Mouse (Mus musculus): ENCODE measurements around the gene Rnf187. TPM values are rescaled to one million over a fixed set of nuclear protein-coding genes. Genes with fewer than 3 reads are reported as not detected.
"Not testable (repeated sequence)": the region's sequence is repeated elsewhere in the genome, so short reads cannot be mapped to it uniquely, and the experiment has no call there.

Gene Rnf187
- polyA plus RNA-seq, 1 experiment from 2014 or later: 168 TPM

DNA sequence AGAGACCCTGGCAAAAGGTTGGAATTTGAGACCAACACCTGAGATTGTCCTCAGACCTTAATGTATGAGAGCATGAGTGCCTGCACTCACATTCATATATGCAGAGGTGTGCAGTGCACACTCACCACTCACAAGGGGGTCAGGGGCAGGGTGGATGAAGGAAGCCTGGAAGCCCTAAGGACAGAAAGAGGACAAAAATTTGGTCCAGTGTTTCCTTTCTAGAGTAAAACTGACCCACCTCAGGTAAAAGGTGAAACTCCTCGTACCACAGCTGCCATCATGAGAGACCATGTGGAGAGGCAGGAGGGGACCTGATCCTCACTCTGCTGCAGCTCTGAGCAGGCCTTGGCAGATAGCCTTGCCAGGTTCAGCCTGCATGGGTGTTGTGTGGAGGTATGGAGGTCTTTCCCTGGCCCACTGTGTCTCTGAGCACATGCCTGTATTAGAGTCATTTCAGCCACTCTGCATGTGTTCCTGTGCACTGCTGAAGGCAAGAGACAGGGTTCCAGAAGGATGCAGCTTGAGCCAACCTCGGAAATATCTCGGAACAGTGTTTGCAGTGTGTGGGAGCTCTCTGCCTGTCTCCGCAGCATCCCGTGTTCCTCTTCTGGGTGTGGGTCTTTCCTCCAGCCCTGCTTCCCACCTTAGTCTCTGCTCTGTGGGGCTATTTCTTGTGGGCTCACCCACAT is 18.7 kb upstream of the Rnf187 start:
- 86% methylated on average over 5 of the region's 5 CpGs for WGBS
- Histone ChIP-seq H3K9ac (replicated peaks; ENCODE audit: low read depth) (no peak overlapping the region), H3K4me3 (ENCODE audit: low read depth, low read length) (no peak overlapping the region)

DNA sequence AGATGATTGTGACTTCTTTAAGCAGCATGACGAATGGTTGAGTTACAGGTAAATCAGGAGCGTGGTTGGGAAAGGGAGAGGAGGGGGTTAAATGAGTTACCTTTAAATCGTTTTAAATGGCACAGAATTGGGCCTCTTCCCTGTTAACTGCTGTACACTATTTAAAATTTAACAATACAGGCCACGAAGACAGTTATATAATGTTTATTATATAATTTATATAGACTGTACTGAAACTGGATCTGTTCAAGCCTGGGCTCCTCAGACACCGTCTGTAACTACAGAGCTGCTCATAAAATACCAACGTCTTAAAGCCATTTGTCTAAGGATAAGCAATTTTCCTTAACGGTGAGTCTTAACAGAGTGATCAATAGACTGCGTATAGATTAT is 17.1 kb upstream of the Rnf187 start:
- TF ChIP-seq CTCF (IDR thresholded peaks at IDR 0.05): no peak
- no peak for TF ChIP-seq EP300 (IDR thresholded peaks at IDR 0.05)
- 0 out of 2 replicates have a peak, but pooled peaks cover 12% of the 10 kb centered on the region for H3K4me1 ChIP-seq (ENCODE audit: insufficient read depth, low read depth, low read length)
- peak overlapping the region; percentile 70 for H3K4me2 ChIP-seq (replicated peaks; ENCODE audit: low read depth, low read length)
- peak overlapping the region; percentile 69; the same call in 1 of the 2 replicates for H3K9ac ChIP-seq (replicated peaks; ENCODE audit: low read depth)
- peak overlapping the region; percentile 97; the same call in 1 of the 2 replicates for H3K27ac ChIP-seq (ENCODE audit: low read length)
- H3K36me3 ChIP-seq (ENCODE audit: insufficient read depth, low read length): peaks cover 11% of the 10 kb centered on the region; the same call in 1 of the 2 replicates
- peak overlapping the region; percentile 62 for H3K4me3 ChIP-seq (ENCODE audit: low read depth, low read length)
- H3K27me3 ChIP-seq (replicated peaks; ENCODE audit: insufficient read depth, low read length): 0 out of 2 replicates have a peak, but pooled peaks cover 1% of the 10 kb centered on the region
- no peak for ATAC-seq
- 24% methylated on average over 8 of the region's 8 CpGs for WGBS
- DNase-seq (ENCODE audit: low spot score): no peak
- H3K9me3 ChIP-seq (ENCODE audit: low read length): no peaks in the 10 kb centered on the region

More for the DNA sequence above, 18.7 kb upstream of the Rnf187 start:
- Histone ChIP-seq H3K27me3 (replicated peaks; ENCODE audit: insufficient read depth, low read length) (peaks cover 13% of the 10 kb centered on the region), H3K27ac (ENCODE audit: low read length) (no peak overlapping the region), H3K4me2 (replicated peaks; ENCODE audit: low read depth, low read length) (no peak overlapping the region), H3K9me3 (ENCODE audit: low read length) (no peaks in the 10 kb centered on the region), H3K4me1 (ENCODE audit: insufficient read depth, low read depth, low read length) (0 out of 2 replicates have a peak, but pooled peaks cover 12% of the 10 kb centered on the region), H3K36me3 (ENCODE audit: insufficient read depth, low read length) (peaks cover 11% of the 10 kb centered on the region; the same call in 1 of the 2 replicates)
- TF ChIP-seq CTCF (IDR thresholded peaks at IDR 0.05) (no peak), EP300 (IDR thresholded peaks at IDR 0.05) (no peak)
- ATAC-seq (no peak), DNase-seq (ENCODE audit: low spot score) (no peak)

DNA sequence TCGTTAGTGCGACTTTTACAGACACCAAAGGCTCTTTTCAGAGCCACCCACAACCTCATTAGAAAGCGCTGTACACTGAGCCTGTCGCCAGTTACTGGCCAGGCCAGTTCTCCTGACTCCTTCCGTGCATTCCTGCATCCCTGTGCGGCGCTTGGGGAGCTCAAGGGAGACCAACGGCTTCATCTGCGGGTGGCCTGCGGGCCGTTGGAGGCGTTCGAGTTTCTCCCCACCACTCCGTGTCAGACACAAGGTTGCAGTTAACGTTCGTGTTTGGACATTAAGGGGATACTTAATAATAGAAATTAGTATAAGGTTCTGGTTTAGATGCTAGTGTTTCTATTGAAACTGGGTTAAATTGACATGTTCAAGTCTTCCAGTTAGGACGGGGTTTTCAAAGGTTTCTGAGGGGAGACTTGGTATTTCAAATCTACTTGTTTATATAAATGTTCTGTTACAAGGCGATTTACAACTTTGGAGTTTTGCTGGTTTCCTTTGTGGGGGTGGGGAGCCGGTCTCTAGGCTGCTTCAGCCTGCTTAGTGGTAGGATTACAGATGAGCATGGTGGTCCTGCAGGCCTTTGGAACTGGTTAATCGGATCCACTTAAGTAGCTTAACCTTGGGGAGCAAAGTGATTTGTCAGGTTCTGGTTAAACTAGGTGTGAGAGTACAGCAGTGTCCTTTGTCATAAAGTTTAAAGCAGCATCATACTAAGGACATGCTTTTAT is 16.6 kb upstream of the Rnf187 start:
- Histone ChIP-seq H3K27ac (ENCODE audit: low read length) (peak overlapping the region; percentile 97), H3K36me3 (ENCODE audit: insufficient read depth, low read length) (peaks cover 11% of the 10 kb centered on the region; the same call in 1 of the 2 replicates), H3K9me3 (ENCODE audit: low read length) (no peaks in the 10 kb centered on the region), H3K4me1 (ENCODE audit: insufficient read depth, low read depth, low read length) (0 out of 2 replicates have a peak, but pooled peaks cover 11% of the 10 kb centered on the region), H3K27me3 (replicated peaks; ENCODE audit: insufficient read depth, low read length) (0 out of 2 replicates have a peak, but pooled peaks cover 3% of the 10 kb centered on the region), H3K9ac (replicated peaks; ENCODE audit: low read depth) (peak overlapping the region; percentile 69), H3K4me3 (ENCODE audit: low read depth, low read length) (peak overlapping the region; percentile 62), H3K4me2 (replicated peaks; ENCODE audit: low read depth, low read length) (peak overlapping the region; percentile 70)
- no peak for DNase-seq (ENCODE audit: low spot score)
- TF ChIP-seq CTCF (IDR thresholded peaks at IDR 0.05) (no peak), EP300 (IDR thresholded peaks at IDR 0.05) (no peak)
- 2% methylated on average over 20 of the region's 20 CpGs for WGBS
- no peak for ATAC-seq

DNA sequence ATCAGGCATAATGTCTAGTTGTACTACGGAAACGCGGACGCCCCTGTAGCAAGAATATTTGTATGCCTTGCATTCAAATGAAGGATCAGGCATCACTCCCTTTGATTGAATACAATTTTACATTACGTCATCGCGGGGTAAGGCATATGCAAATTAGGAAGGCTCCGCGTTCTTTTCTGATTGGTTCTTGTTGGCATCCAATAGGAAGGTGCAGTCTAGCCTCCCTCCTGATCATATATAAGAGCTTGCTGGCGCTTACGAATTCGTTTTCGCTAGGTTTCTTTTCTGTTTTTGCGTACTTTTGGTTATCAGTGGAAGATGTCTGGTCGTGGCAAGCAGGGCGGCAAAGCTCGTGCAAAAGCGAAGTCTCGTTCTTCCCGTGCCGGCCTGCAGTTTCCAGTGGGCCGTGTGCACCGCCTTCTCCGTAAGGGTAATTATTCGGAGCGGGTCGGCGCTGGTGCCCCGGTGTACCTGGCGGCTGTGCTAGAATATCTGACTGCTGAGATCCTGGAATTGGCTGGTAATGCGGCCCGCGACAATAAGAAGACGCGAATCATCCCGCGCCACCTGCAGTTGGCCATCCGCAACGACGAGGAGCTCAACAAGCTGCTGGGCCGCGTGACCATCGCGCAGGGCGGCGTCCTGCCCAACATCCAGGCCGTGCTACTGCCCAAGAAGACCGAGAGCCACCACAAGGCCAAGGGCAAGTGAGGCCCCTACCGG is 15.9 kb upstream of the Rnf187 start, which contains the start of the genes Hist3h2a and Trim17:
Gene Hist3h2a (plus strand): TSS at position 266 of the 723 bp plus-strand sequence.
Gene Trim17 (plus strand): TSS at position 266 of the 723 bp plus-strand sequence.
- DNase-seq (ENCODE audit: low spot score): peak; percentile 99
- under 1% methylated on average over 49 of the region's 49 CpGs for WGBS

DNA sequence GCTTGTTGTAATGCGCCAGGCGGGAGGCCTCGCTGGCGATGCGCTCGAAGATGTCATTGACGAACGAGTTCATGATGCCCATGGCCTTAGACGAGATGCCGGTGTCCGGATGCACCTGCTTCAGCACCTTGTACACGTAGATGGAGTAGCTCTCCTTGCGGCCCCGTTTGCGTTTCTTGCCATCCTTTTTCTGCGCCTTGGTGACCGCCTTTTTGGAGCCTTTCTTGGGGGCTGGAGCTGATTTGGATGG is 15.4 kb upstream of the Rnf187 start:
- Histone ChIP-seq H3K4me2 (replicated peaks; ENCODE audit: low read depth, low read length) (peak overlapping the region; percentile 70), H3K27ac (ENCODE audit: low read length) (peak overlapping the region; percentile 97; the same call in 1 of the 2 replicates), H3K36me3 (ENCODE audit: insufficient read depth, low read length) (peaks cover 11% of the 10 kb centered on the region; the same call in 1 of the 2 replicates), H3K4me3 (ENCODE audit: low read depth, low read length) (peak overlapping the region; percentile 62), H3K9ac (replicated peaks; ENCODE audit: low read depth) (peak overlapping the region; percentile 12; the same call in 1 of the 2 replicates)
- H3K27me3 ChIP-seq (replicated peaks; ENCODE audit: insufficient read depth, low read length); H3K9me3 ChIP-seq (ENCODE audit: low read length); H3K4me1 ChIP-seq (ENCODE audit: insufficient read depth, low read depth, low read length); DNase-seq (ENCODE audit: low spot score); ATAC-seq: not testable (repeated sequence)
- WGBS: under 1% methylated on average over 16 of the region's 17 CpGs

More for the DNA sequence above, 15.9 kb upstream of the Rnf187 start, which contains the start of the genes Hist3h2a and Trim17:
- H3K4me2 ChIP-seq (replicated peaks; ENCODE audit: low read depth, low read length): peak within 1 kb of the TSS; percentile 70
- H3K9ac ChIP-seq (replicated peaks; ENCODE audit: low read depth): peak within 1 kb of the TSS; percentile 69
- peak; percentile 97 for ATAC-seq
- H3K4me1 ChIP-seq (ENCODE audit: insufficient read depth, low read depth, low read length): 0 out of 2 replicates have a peak, but pooled peaks cover 10% of the 10 kb centered on the region
- H3K36me3 ChIP-seq (ENCODE audit: insufficient read depth, low read length): peaks cover 11% of the 10 kb centered on the region; the same call in 1 of the 2 replicates
- peak within 1 kb of the TSS; percentile 62 for H3K4me3 ChIP-seq (ENCODE audit: low read depth, low read length)
- peak; percentile 73 for TF ChIP-seq EP300 (IDR thresholded peaks at IDR 0.05)
- peak; percentile 79 for TF ChIP-seq CTCF (IDR thresholded peaks at IDR 0.05)
- no peaks in the 10 kb centered on the region for H3K9me3 ChIP-seq (ENCODE audit: low read length)
- H3K27ac ChIP-seq (ENCODE audit: low read length): peak within 1 kb of the TSS; percentile 97
- peaks cover 3% of the 10 kb centered on the region; the same call in 1 of the 2 replicates for H3K27me3 ChIP-seq (replicated peaks; ENCODE audit: insufficient read depth, low read length)

All from lung, postnatal 0 days (tissue).